Mouse (Mus musculus): ENCODE measurements around the gene Eno3. TPM values are rescaled to one million over a fixed set of nuclear protein-coding genes. Genes with fewer than 3 reads are reported as not detected.
A peak's percentile ranks its signal among the peaks of the same experiment; 100 is the strongest.

Gene Eno3
- polyA plus RNA-seq, 1 experiment = 0.74 TPM

GRCm38 (mm10) chr11:70638714-70639278 is 18.2 kb upstream of the Eno3 start, which contains the start of gene Gp1ba:
TSS of gene Gp1ba (plus strand) at chr11:70639122.
- H3K4me3 ChIP-seq (replicated peaks) = peak within 1 kb of the TSS; percentile 41
- TF ChIP-seq GATA1 (IDR thresholded peaks at IDR 0.05; ENCODE audit: low read length) = peak; percentile 28; the same call in 1 of the 2 replicates
- no peak for TF ChIP-seq TAL1 (IDR thresholded peaks at IDR 0.05; ENCODE audit: low read length)
- no peaks in the 10 kb centered on the region for H3K27me3 ChIP-seq (ENCODE audit: control insufficient read depth)
- peaks cover 52% of the 10 kb centered on the region for H3K4me1 ChIP-seq (ENCODE audit: control insufficient read depth)
- no peaks in the 10 kb centered on the region for H3K9me3 ChIP-seq (ENCODE audit: control insufficient read depth, low read length)
- peaks cover 5% of the 10 kb centered on the region for H3K36me3 ChIP-seq (ENCODE audit: control insufficient read depth)

GRCm38 (mm10) chr11:70639976-70640375 is 17.0 kb upstream of the Eno3 start:
- H3K36me3 ChIP-seq (ENCODE audit: control insufficient read depth) = peaks cover 15% of the 10 kb centered on the region
- no peak for TF ChIP-seq TAL1 (IDR thresholded peaks at IDR 0.05; ENCODE audit: low read length)
- no peak for TF ChIP-seq GATA1 (IDR thresholded peaks at IDR 0.05; ENCODE audit: low read length)

GRCm38 (mm10) chr11:70641241-70641640 is 15.8 kb upstream of the Eno3 start:
- H3K4me3 ChIP-seq (replicated peaks) = no peak overlapping the region
- no peak for TF ChIP-seq TAL1 (IDR thresholded peaks at IDR 0.05; ENCODE audit: low read length)
- no peak for TF ChIP-seq GATA1 (IDR thresholded peaks at IDR 0.05; ENCODE audit: low read length)
- H3K4me1 ChIP-seq (ENCODE audit: control insufficient read depth) = peaks cover 68% of the 10 kb centered on the region
- no peaks in the 10 kb centered on the region for H3K9me3 ChIP-seq (ENCODE audit: control insufficient read depth, low read length)
- no peaks in the 10 kb centered on the region for H3K27me3 ChIP-seq (ENCODE audit: control insufficient read depth)
- H3K36me3 ChIP-seq (ENCODE audit: control insufficient read depth) = peaks cover 26% of the 10 kb centered on the region

More at GRCm38 (mm10) chr11:70639976-70640375, 17.0 kb upstream of the Eno3 start:
- Histone ChIP-seq H3K9me3 (ENCODE audit: control insufficient read depth, low read length) (no peaks in the 10 kb centered on the region), H3K4me1 (ENCODE audit: control insufficient read depth) (peaks cover 55% of the 10 kb centered on the region), H3K4me3 (replicated peaks) (no peak overlapping the region), H3K27me3 (ENCODE audit: control insufficient read depth) (no peaks in the 10 kb centered on the region)

- Histone ChIP-seq H3K4me1 (ENCODE audit: control insufficient read depth) (peaks cover 64% of the 10 kb centered on the region), H3K36me3 (ENCODE audit: control insufficient read depth) (peaks cover 30% of the 10 kb centered on the region), H3K27me3 (ENCODE audit: control insufficient read depth) (no peaks in the 10 kb centered on the region), H3K4me3 (replicated peaks) (no peak overlapping the region), H3K9me3 (ENCODE audit: control insufficient read depth, low read length) (no peaks in the 10 kb centered on the region)
- no peak for TF ChIP-seq GATA1 (IDR thresholded peaks at IDR 0.05; ENCODE audit: low read length)
- no peak for TF ChIP-seq TAL1 (IDR thresholded peaks at IDR 0.05; ENCODE audit: low read length)
These were observed 14.0 kb upstream of the Eno3 start for GRCm38 (mm10) chr11:70643051-70643450.

GRCm38 (mm10) chr11:70644564-70645103 is 12.4 kb upstream of the Eno3 start:
- H3K36me3 ChIP-seq (ENCODE audit: control insufficient read depth) = peaks cover 44% of the 10 kb centered on the region

GRCm38 (mm10) chr11:70645461-70646258 is 11.3 kb upstream of the Eno3 start:
- Histone ChIP-seq H3K27me3 (ENCODE audit: control insufficient read depth) (no peaks in the 10 kb centered on the region), H3K36me3 (ENCODE audit: control insufficient read depth) (peaks cover 55% of the 10 kb centered on the region), H3K4me1 (ENCODE audit: control insufficient read depth) (peaks cover 63% of the 10 kb centered on the region), H3K9me3 (ENCODE audit: control insufficient read depth, low read length) (no peaks in the 10 kb centered on the region), H3K4me3 (replicated peaks) (peak overlapping the region; percentile 74)
- TF ChIP-seq TAL1 (IDR thresholded peaks at IDR 0.05; ENCODE audit: low read length) (no peak), GATA1 (IDR thresholded peaks at IDR 0.05; ENCODE audit: low read length) (no peak)

More at GRCm38 (mm10) chr11:70644564-70645103, 12.4 kb upstream of the Eno3 start:
- TF ChIP-seq GATA1 (IDR thresholded peaks at IDR 0.05; ENCODE audit: low read length) (no peak), TAL1 (IDR thresholded peaks at IDR 0.05; ENCODE audit: low read length) (no peak)
- Histone ChIP-seq H3K4me1 (ENCODE audit: control insufficient read depth) (peaks cover 63% of the 10 kb centered on the region), H3K4me3 (replicated peaks) (no peak overlapping the region), H3K9me3 (ENCODE audit: control insufficient read depth, low read length) (no peaks in the 10 kb centered on the region), H3K27me3 (ENCODE audit: control insufficient read depth) (no peaks in the 10 kb centered on the region)

GRCm38 (mm10) chr11:70646259-70646555 is 10.8 kb upstream of the Eno3 start:
- Histone ChIP-seq H3K4me3 (replicated peaks) (peak overlapping the region; percentile 74), H3K4me1 (ENCODE audit: control insufficient read depth) (peaks cover 64% of the 10 kb centered on the region), H3K27me3 (ENCODE audit: control insufficient read depth) (no peaks in the 10 kb centered on the region), H3K9me3 (ENCODE audit: control insufficient read depth, low read length) (no peaks in the 10 kb centered on the region), H3K36me3 (ENCODE audit: control insufficient read depth) (peaks cover 60% of the 10 kb centered on the region)
- TF ChIP-seq TAL1 (IDR thresholded peaks at IDR 0.05; ENCODE audit: low read length) = no peak
- TF ChIP-seq GATA1 (IDR thresholded peaks at IDR 0.05; ENCODE audit: low read length) = no peak

GRCm38 (mm10) chr11:70646691-70647650 is 10.0 kb upstream of the Eno3 start, which contains the start of the genes Rnf167 and Slc25a11:
TSS of gene Rnf167 (plus strand) at chr11:70647235.
TSS of gene Slc25a11 (minus strand) at chr11:70647479.
- peaks cover 68% of the 10 kb centered on the region for H3K4me1 ChIP-seq (ENCODE audit: control insufficient read depth)
- no peaks in the 10 kb centered on the region for H3K27me3 ChIP-seq (ENCODE audit: control insufficient read depth)
- TF ChIP-seq TAL1 (IDR thresholded peaks at IDR 0.05; ENCODE audit: low read length) = no peak
- TF ChIP-seq GATA1 (IDR thresholded peaks at IDR 0.05; ENCODE audit: low read length) = no peak
- peaks cover 68% of the 10 kb centered on the region for H3K36me3 ChIP-seq (ENCODE audit: control insufficient read depth)
- H3K4me3 ChIP-seq (replicated peaks) = peak within 1 kb of the TSS; percentile 74
- H3K9me3 ChIP-seq (ENCODE audit: control insufficient read depth, low read length) = no peaks in the 10 kb centered on the region

Measured in erythroblast, embryonic 14.5 days (primary cell).